Mouse (Mus musculus) intestine, embryonic 16.5 days (tissue): ENCODE measurements around the gene Grsf1. TPM values are rescaled to one million over a fixed set of nuclear protein-coding genes. Genes with fewer than 3 reads are reported as not detected.

ENCODE experiments used
- ATAC-seq: fragments of 200-750 bp; cut with Nextera tagmentation; 2 replicates; pipeline ENCODE4 v1.8.0; 2017; ENCODE audit warnings: moderate TSS enrichment, moderate library complexity
- H3K27ac ChIP-seq: fragments of 300-500 bp; sonication (generic); 2 replicates; pipeline ENCODE4 v1.5.1; 2014; ENCODE audit warnings: mild to moderate bottlenecking, low read length
- H3K27me3 ChIP-seq: fragments of 300-500 bp; sonication (generic); replicated peaks from 2 replicates; pipeline ENCODE4 v1.6.1; 2014; ENCODE audit warnings: low read length, control low read depth, mixed read lengths; ENCODE audit not compliant: control insufficient read depth, insufficient read depth
- H3K36me3 ChIP-seq: fragments of 300-500 bp; sonication (generic); 2 replicates; pipeline ENCODE4 v1.6.1; 2014; ENCODE audit warnings: low read length, control low read depth; ENCODE audit not compliant: control insufficient read depth, insufficient read depth
- H3K4me1 ChIP-seq: fragments of 300-500 bp; sonication (generic); 2 replicates; pipeline ENCODE4 v1.6.1; 2014; ENCODE audit warnings: low read length, control low read depth, mixed read lengths; ENCODE audit not compliant: control insufficient read depth, insufficient read depth
- H3K4me2 ChIP-seq: fragments of 300-500 bp; sonication (generic); 2 replicates; pipeline ENCODE4 v1.6.1; 2014; ENCODE audit warnings: low read depth, low read length, control low read depth
- H3K4me3 ChIP-seq: fragments of 300-500 bp; sonication (generic); 2 replicates; pipeline ENCODE4 v1.5.1; 2014; ENCODE audit warnings: mild to moderate bottlenecking, low read length
- H3K9ac ChIP-seq: fragments of 300-500 bp; sonication (generic); 2 replicates; pipeline ENCODE4 v1.6.1; 2014; ENCODE audit warnings: low read depth, low read length
- H3K9me3 ChIP-seq: fragments of 300-500 bp; sonication (generic); 2 replicates; pipeline ENCODE4 v1.6.1; 2016; ENCODE audit warnings: low read length, control low read depth; ENCODE audit not compliant: control insufficient read depth
- WGBS: fragments of 180-500 bp; shearing (Covaris S2); extraction: QIAGEN DNeasy Blood & Tissue Kit; methylation state at CpG from one replicate; pipeline ENCODE4 v1.1.7; 2014; 5-methylcytosine and 5-hydroxymethylcytosine counted together
- polyA plus RNA-seq: library from polyadenylated mRNA; unstranded; fragments of >200 nt; fragmentation: Nextera tagmentation; extraction: Ambion mirVana; gene quantifications from 2 replicates; pipeline ENCODE4 v1.2.1, GENCODE M21; 2015

The Grsf1 gene
- polyA plus RNA-seq, 1 experiment from 2014 or later = 11.7 TPM

- ATAC-seq = no peak
- Histone ChIP-seq H3K9me3 (no peaks in the 10 kb centered on the region), H3K27me3 (no peaks in the 10 kb centered on the region), H3K36me3 (peaks cover 7% of the 10 kb centered on the region; the same call in 1 of the 2 replicates), H3K4me1 (no peaks in the 10 kb centered on the region), H3K9ac (no peak overlapping the region), H3K4me2 (no peak overlapping the region), H3K4me3 (no peak overlapping the region), H3K27ac (no peak overlapping the region)
- WGBS = 82% methylated on average over 2 of the region's 2 CpGs
Measured at GRCm38 (mm10) chr5:88644901-88645300, 31.1 kb downstream of the Grsf1 start.

- no peak for ATAC-seq
- H3K27ac ChIP-seq = no peak overlapping the region
- H3K4me3 ChIP-seq = no peak overlapping the region
- H3K4me2 ChIP-seq = no peak overlapping the region
- H3K4me1 ChIP-seq = no peaks in the 10 kb centered on the region
- WGBS = 93% methylated on average over 9 of the region's 9 CpGs
- H3K36me3 ChIP-seq = peaks cover 5% of the 10 kb centered on the region; the same call in 1 of the 2 replicates
- no peaks in the 10 kb centered on the region for H3K9me3 ChIP-seq
- no peak overlapping the region for H3K9ac ChIP-seq
- H3K27me3 ChIP-seq = no peaks in the 10 kb centered on the region
Measured at GRCm38 (mm10) chr5:88643491-88643890, 32.5 kb downstream of the Grsf1 start.

- H3K4me1 ChIP-seq = no peaks in the 10 kb centered on the region
- H3K27ac ChIP-seq = no peak overlapping the region
- H3K36me3 ChIP-seq = 0 out of 2 replicates have a peak, but pooled peaks cover 3% of the 10 kb centered on the region
- H3K27me3 ChIP-seq = no peaks in the 10 kb centered on the region
- no peak overlapping the region for H3K4me2 ChIP-seq
- no peak overlapping the region for H3K4me3 ChIP-seq
- WGBS = 81% methylated on average over 9 of the region's 9 CpGs
- H3K9me3 ChIP-seq = no peaks in the 10 kb centered on the region
- no peak for ATAC-seq
- no peak overlapping the region for H3K9ac ChIP-seq
Measured at GRCm38 (mm10) chr5:88642786-88643185, 33.2 kb downstream of the Grsf1 start.

GRCm38 (mm10) chr5:88634076-88634475, 41.9 kb downstream of the Grsf1 start:
- WGBS = 90% methylated on average over 5 of the region's 5 CpGs
- Histone ChIP-seq H3K36me3 (no peaks in the 10 kb centered on the region), H3K4me3 (no peak overlapping the region), H3K27ac (no peak overlapping the region), H3K27me3 (no peaks in the 10 kb centered on the region), H3K9me3 (no peaks in the 10 kb centered on the region), H3K4me1 (no peaks in the 10 kb centered on the region), H3K4me2 (no peak overlapping the region), H3K9ac (no peak overlapping the region)
- ATAC-seq = no peak

GRCm38 (mm10) chr5:88632463-88632862, 43.5 kb downstream of the Grsf1 start:
- no peak overlapping the region for H3K4me3 ChIP-seq
- H3K9ac ChIP-seq = no peak overlapping the region
- no peaks in the 10 kb centered on the region for H3K4me1 ChIP-seq
- H3K4me2 ChIP-seq = no peak overlapping the region
- H3K27me3 ChIP-seq = no peaks in the 10 kb centered on the region
- H3K9me3 ChIP-seq = no peaks in the 10 kb centered on the region
- WGBS = 88% methylated on average over 9 of the region's 9 CpGs
- no peak for ATAC-seq
- no peak overlapping the region for H3K27ac ChIP-seq
- no peaks in the 10 kb centered on the region for H3K36me3 ChIP-seq

GRCm38 (mm10) chr5:88631545-88631944, 44.4 kb downstream of the Grsf1 start:
- no peak for ATAC-seq
- no peaks in the 10 kb centered on the region for H3K27me3 ChIP-seq
- no peak overlapping the region for H3K4me2 ChIP-seq
- H3K27ac ChIP-seq = no peak overlapping the region
- H3K9ac ChIP-seq = no peak overlapping the region
- H3K4me3 ChIP-seq = no peak overlapping the region
- no peaks in the 10 kb centered on the region for H3K36me3 ChIP-seq
- no peaks in the 10 kb centered on the region for H3K9me3 ChIP-seq
- WGBS = 79% methylated on average over 5 of the region's 5 CpGs
- H3K4me1 ChIP-seq = no peaks in the 10 kb centered on the region

GRCm38 (mm10) chr5:88630883-88631282, 45.1 kb downstream of the Grsf1 start:
- Histone ChIP-seq H3K27me3 (no peaks in the 10 kb centered on the region), H3K27ac (no peak overlapping the region), H3K9ac (no peak overlapping the region), H3K9me3 (no peaks in the 10 kb centered on the region), H3K4me3 (no peak overlapping the region), H3K4me1 (no peaks in the 10 kb centered on the region), H3K4me2 (no peak overlapping the region), H3K36me3 (no peaks in the 10 kb centered on the region)
- peak; percentile 42; the same call in 1 of the 2 replicates for ATAC-seq
- 67% methylated on average over 3 of the region's 3 CpGs for WGBS

GRCm38 (mm10) chr5:88629987-88630386, 46.0 kb downstream of the Grsf1 start:
- no peaks in the 10 kb centered on the region for H3K36me3 ChIP-seq
- no peaks in the 10 kb centered on the region for H3K27me3 ChIP-seq
- no peak overlapping the region for H3K4me2 ChIP-seq
- H3K9ac ChIP-seq = no peak overlapping the region
- H3K4me3 ChIP-seq = no peak overlapping the region
- no peak overlapping the region for H3K27ac ChIP-seq
- ATAC-seq = no peak
- no peaks in the 10 kb centered on the region for H3K9me3 ChIP-seq
- H3K4me1 ChIP-seq = no peaks in the 10 kb centered on the region
- 87% methylated on average over 8 of the region's 8 CpGs for WGBS

- Histone ChIP-seq H3K27me3 (no peaks in the 10 kb centered on the region), H3K9ac (no peak overlapping the region), H3K36me3 (no peaks in the 10 kb centered on the region), H3K27ac (no peak overlapping the region), H3K4me1 (no peaks in the 10 kb centered on the region), H3K4me2 (no peak overlapping the region), H3K4me3 (no peak overlapping the region), H3K9me3 (no peaks in the 10 kb centered on the region)
- no peak for ATAC-seq
- 66% methylated on average over 11 of the region's 11 CpGs for WGBS
Measured at GRCm38 (mm10) chr5:88629125-88629524, 46.8 kb downstream of the Grsf1 start.

GRCm38 (mm10) chr5:88627545-88627944, 48.4 kb downstream of the Grsf1 start:
- Histone ChIP-seq H3K9ac (no peak overlapping the region), H3K27ac (no peak overlapping the region), H3K36me3 (no peaks in the 10 kb centered on the region), H3K4me2 (no peak overlapping the region), H3K9me3 (no peaks in the 10 kb centered on the region), H3K27me3 (no peaks in the 10 kb centered on the region), H3K4me3 (no peak overlapping the region), H3K4me1 (no peaks in the 10 kb centered on the region)
- ATAC-seq = peak; percentile 78
- 75% methylated on average over 4 of the region's 4 CpGs for WGBS
